Mouse (Mus musculus): ENCODE measurements at regions not wholly inside any gene's neighbourhood (a gene's known extent, or its start where the extent isn't known, plus 50 kb on each side); places are given as distances from the start of the nearest gene placed in this dataset.

DNA sequence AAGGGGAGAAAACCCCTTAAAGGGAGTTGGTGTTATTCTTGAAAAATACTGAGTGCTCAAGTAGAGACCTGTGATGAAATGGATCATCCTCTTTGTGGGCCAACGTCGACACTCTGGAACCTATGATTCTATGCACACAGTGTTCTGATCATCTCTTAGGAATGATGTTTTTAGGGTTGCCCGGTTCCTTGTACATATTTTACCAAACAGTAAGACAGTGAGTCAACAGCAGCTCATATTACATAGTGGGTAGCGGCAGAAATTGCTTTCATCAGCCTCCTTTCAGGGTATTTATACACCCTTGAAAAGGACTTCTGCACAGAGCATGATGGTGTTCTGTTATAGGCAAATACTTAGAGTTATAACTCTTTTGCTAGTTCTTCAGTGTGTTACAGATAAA, 97.6 kb upstream of the Pdcd1 start:
- 86% methylated on average over 4 of the region's 4 CpGs for WGBS

DNA sequence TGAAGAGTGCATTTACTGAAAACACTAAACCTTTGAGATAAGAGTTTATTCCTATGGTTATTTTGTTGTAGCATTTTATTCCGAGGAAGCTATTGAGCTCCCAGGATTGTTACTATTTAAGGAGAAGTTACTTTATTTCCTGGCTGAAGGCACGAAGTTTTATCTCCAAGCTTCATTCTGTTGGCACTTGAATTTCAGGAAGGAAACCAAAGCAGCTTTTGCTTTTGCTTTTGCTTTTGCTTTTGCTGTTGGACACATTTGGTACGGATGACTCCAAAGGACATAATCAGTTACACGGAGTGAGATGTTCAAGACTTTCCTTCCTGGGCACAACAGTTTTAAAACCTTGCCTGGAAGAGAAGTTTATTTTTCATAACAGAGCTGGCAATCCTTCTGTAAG, 94.7 kb upstream of the Pdcd1 start:
- Histone ChIP-seq H3K36me3 (ENCODE audit: control insufficient read depth, insufficient read depth, low read length) (no peaks in the 10 kb centered on the region), H3K27ac (ENCODE audit: low read depth, low read length) (no peak overlapping the region), H3K27me3 (ENCODE audit: control insufficient read depth, insufficient read depth, low read length) (no peaks in the 10 kb centered on the region), H3K9ac (ENCODE audit: low read depth, low read length) (no peak overlapping the region), H3K4me3 (ENCODE audit: low read length) (no peak overlapping the region), H3K4me1 (ENCODE audit: control insufficient read depth, insufficient read depth, low read length) (no peaks in the 10 kb centered on the region), H3K4me2 (replicated peaks; ENCODE audit: low read depth, low read length) (no peak overlapping the region), H3K9me3 (ENCODE audit: control insufficient read depth, low read length) (no peaks in the 10 kb centered on the region)
- 77% methylated on average over 4 of the region's 4 CpGs for WGBS
- no peak for ATAC-seq (ENCODE audit: low FRiP score, low TSS enrichment)

More for the DNA sequence above, 97.6 kb upstream of the Pdcd1 start:
- Histone ChIP-seq H3K36me3 (ENCODE audit: control insufficient read depth, insufficient read depth, low read length) (no peaks in the 10 kb centered on the region), H3K27me3 (ENCODE audit: control insufficient read depth, insufficient read depth, low read length) (no peaks in the 10 kb centered on the region), H3K27ac (ENCODE audit: low read depth, low read length) (no peak overlapping the region), H3K4me3 (ENCODE audit: low read length) (no peak overlapping the region), H3K9ac (ENCODE audit: low read depth, low read length) (no peak overlapping the region), H3K4me2 (replicated peaks; ENCODE audit: low read depth, low read length) (no peak overlapping the region), H3K9me3 (ENCODE audit: control insufficient read depth, low read length) (no peaks in the 10 kb centered on the region), H3K4me1 (ENCODE audit: control insufficient read depth, insufficient read depth, low read length) (no peaks in the 10 kb centered on the region)
- no peak for ATAC-seq (ENCODE audit: low FRiP score, low TSS enrichment)

DNA sequence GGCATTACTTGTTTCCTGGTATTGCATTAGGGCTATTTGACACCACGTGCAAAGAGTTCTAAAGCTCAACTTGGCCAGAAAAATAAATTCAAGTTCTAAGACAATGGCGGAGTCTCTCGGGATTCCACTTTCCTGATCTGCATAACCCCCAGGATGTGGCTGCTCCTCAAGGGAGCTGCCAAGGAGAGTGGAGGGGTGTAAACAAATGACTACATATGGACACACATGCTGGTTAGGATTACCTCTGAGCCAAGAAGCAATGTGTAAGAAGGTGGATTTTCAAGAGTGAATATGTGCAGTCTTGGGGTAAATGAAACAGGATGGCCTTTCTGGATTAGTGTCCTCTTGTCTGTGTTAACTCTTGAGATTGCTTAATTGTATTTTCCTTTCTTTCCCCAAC, 88.2 kb upstream of the Pdcd1 start:
- no peaks in the 10 kb centered on the region for H3K4me1 ChIP-seq (ENCODE audit: control insufficient read depth, insufficient read depth, low read length)
- WGBS = 71% methylated on average over 3 of the region's 3 CpGs
- no peaks in the 10 kb centered on the region for H3K27me3 ChIP-seq (ENCODE audit: control insufficient read depth, insufficient read depth, low read length)
- ATAC-seq (ENCODE audit: low FRiP score, low TSS enrichment) = no peak
- H3K27ac ChIP-seq (ENCODE audit: low read depth, low read length) = no peak overlapping the region
- no peak overlapping the region for H3K9ac ChIP-seq (ENCODE audit: low read depth, low read length)
- H3K4me3 ChIP-seq (ENCODE audit: low read length) = no peak overlapping the region
- no peak overlapping the region for H3K4me2 ChIP-seq (replicated peaks; ENCODE audit: low read depth, low read length)
- no peaks in the 10 kb centered on the region for H3K9me3 ChIP-seq (ENCODE audit: control insufficient read depth, low read length)
- H3K36me3 ChIP-seq (ENCODE audit: control insufficient read depth, insufficient read depth, low read length) = no peaks in the 10 kb centered on the region

DNA sequence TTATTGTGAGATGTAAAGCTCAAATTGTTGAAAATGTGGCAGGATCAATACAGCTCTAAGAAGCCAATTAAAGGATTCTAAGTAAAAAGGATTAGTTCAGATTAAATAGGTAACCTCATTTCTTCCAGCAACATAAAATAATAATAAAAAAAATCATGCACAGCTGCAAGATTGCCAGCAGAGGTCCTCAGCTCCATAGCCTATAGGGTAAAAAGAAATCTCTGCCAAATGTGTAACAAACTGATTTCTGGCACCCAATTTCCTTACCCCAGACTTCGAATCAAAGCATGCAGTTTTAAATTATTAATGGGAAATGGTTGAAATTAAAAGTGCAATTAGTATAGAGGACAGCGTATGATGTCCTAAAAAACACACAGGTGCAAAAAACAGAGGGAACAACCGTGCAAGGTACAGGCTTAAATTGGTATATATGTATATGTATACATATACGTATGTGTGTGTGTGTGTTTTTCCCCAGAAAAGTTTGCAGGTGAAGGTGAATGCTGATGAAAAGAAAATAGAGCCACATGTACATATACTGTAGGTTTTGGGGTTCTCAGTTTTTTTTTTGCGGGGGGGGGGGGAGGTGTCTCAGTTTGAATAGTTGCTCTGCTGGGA, 87.2 kb upstream of the Pdcd1 start:
- Histone ChIP-seq H3K36me3 (ENCODE audit: control insufficient read depth, insufficient read depth, low read length) (no peaks in the 10 kb centered on the region), H3K27ac (ENCODE audit: low read depth, low read length) (no peak overlapping the region), H3K27me3 (ENCODE audit: control insufficient read depth, insufficient read depth, low read length) (no peaks in the 10 kb centered on the region), H3K4me2 (replicated peaks; ENCODE audit: low read depth, low read length) (no peak overlapping the region), H3K4me3 (ENCODE audit: low read length) (no peak overlapping the region), H3K9me3 (ENCODE audit: control insufficient read depth, low read length) (no peaks in the 10 kb centered on the region), H3K4me1 (ENCODE audit: control insufficient read depth, insufficient read depth, low read length) (no peaks in the 10 kb centered on the region), H3K9ac (ENCODE audit: low read depth, low read length) (no peak overlapping the region)
- ATAC-seq (ENCODE audit: low FRiP score, low TSS enrichment) = no peak
- 84% methylated on average over 5 of the region's 5 CpGs for WGBS

DNA sequence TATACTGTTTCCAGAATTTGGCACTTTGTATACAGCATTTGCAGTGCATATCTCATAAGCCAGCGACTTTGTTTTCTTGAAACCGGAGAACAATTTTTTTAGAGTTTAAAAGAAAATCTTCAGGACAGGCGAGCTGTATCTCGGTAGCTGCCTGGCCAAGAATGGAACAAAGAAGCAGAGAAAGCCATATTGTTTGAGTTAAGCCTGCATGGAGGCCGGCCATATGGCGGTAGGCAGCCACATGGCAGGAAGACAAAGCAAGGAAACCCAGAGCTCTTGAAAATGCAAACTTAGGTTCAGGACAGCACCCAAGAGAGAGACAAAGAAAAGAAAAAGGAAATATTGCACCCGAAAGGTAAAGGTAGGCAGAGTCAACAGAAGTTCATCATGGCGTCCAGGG, 84.4 kb upstream of the Pdcd1 start:
- no peaks in the 10 kb centered on the region for H3K4me1 ChIP-seq (ENCODE audit: control insufficient read depth, insufficient read depth, low read length)
- H3K9ac ChIP-seq (ENCODE audit: low read depth, low read length) = no peak overlapping the region
- H3K4me3 ChIP-seq (ENCODE audit: low read length) = no peak overlapping the region
- 89% methylated on average over 8 of the region's 8 CpGs for WGBS
- H3K27me3 ChIP-seq (ENCODE audit: control insufficient read depth, insufficient read depth, low read length) = no peaks in the 10 kb centered on the region
- no peak for ATAC-seq (ENCODE audit: low FRiP score, low TSS enrichment)
- no peaks in the 10 kb centered on the region for H3K36me3 ChIP-seq (ENCODE audit: control insufficient read depth, insufficient read depth, low read length)
- H3K27ac ChIP-seq (ENCODE audit: low read depth, low read length) = no peak overlapping the region
- no peaks in the 10 kb centered on the region for H3K9me3 ChIP-seq (ENCODE audit: control insufficient read depth, low read length)
- H3K4me2 ChIP-seq (replicated peaks; ENCODE audit: low read depth, low read length) = no peak overlapping the region
